Mouse (Mus musculus) liver, embryonic 16.5 days (tissue): ENCODE measurements around the gene Gtf2ird2. TPM values are rescaled to one million over a fixed set of nuclear protein-coding genes. Genes with fewer than 3 reads are reported as not detected.

ENCODE experiments used
- ATAC-seq: fragments of 200-750 bp; cut with Nextera tagmentation; 2 replicates; pipeline ENCODE4 v1.8.0; 2017; ENCODE audit warnings: low read depth, mild to moderate bottlenecking, moderate number of reproducible peaks, moderate library complexity
- H3K27ac ChIP-seq: fragments of 300-500 bp; sonication (generic); 2 replicates; pipeline ENCODE4 v1.5.1; 2014; ENCODE audit warnings: mild to moderate bottlenecking, low read length
- H3K27me3 ChIP-seq: fragments of 300-500 bp; sonication (generic); 2 replicates; pipeline ENCODE4 v1.6.1; 2014; ENCODE audit warnings: low read depth, low read length, mixed read lengths; ENCODE audit not compliant: control insufficient read depth, insufficient read depth
- H3K36me3 ChIP-seq: fragments of 300-500 bp; sonication (generic); 2 replicates; pipeline ENCODE4 v1.6.1; 2014; ENCODE audit warnings: mild to moderate bottlenecking; ENCODE audit not compliant: control insufficient read depth, insufficient read depth
- H3K4me1 ChIP-seq: fragments of 300-500 bp; sonication (generic); 2 replicates; pipeline ENCODE4 v1.6.1; 2014; ENCODE audit warnings: low read depth, low read length, mixed read lengths; ENCODE audit not compliant: control insufficient read depth
- H3K4me2 ChIP-seq: fragments of 300-500 bp; sonication (generic); 2 replicates; pipeline ENCODE4 v1.6.1; 2014; ENCODE audit warnings: low read depth, low read length, mixed read lengths
- H3K4me3 ChIP-seq: fragments of 300-500 bp; sonication (generic); 2 replicates; pipeline ENCODE4 v1.5.1; 2014; ENCODE audit warnings: low read depth, mild to moderate bottlenecking, low read length
- H3K9ac ChIP-seq: fragments of 300-500 bp; sonication (generic); 2 replicates; pipeline ENCODE4 v1.6.1; 2014; ENCODE audit warnings: low read depth, low read length
- H3K9me3 ChIP-seq: fragments of 300-500 bp; sonication (generic); replicated peaks from 2 replicates; pipeline ENCODE4 v1.6.1; 2016; ENCODE audit warnings: low read length; ENCODE audit not compliant: control insufficient read depth
- WGBS: fragments of 180-500 bp; shearing (Covaris S2); extraction: QIAGEN DNeasy Blood & Tissue Kit; methylation state at CpG from one replicate; pipeline ENCODE4 v1.1.7; 2014; ENCODE audit not compliant: insufficient replicate concordance; 5-methylcytosine and 5-hydroxymethylcytosine counted together
- polyA plus RNA-seq: library from polyadenylated mRNA; unstranded; fragments of >200 nt; fragmentation: Nextera tagmentation; extraction: Ambion mirVana; gene quantifications from 2 replicates; pipeline ENCODE4 v1.2.1, GENCODE M21; 2015

Gene Gtf2ird2
- polyA plus RNA-seq, 1 experiment from 2014 or later, result 1.8 TPM

- ATAC-seq, result no peak
- Histone ChIP-seq H3K9ac (no peak overlapping the region), H3K27ac (no peak overlapping the region), H3K27me3 (no peaks in the 10 kb centered on the region), H3K4me3 (no peak overlapping the region), H3K4me1 (no peaks in the 10 kb centered on the region), H3K4me2 (no peak overlapping the region), H3K36me3 (peaks cover 47% of the 10 kb centered on the region), H3K9me3 (no peaks in the 10 kb centered on the region)
- WGBS, result 81% methylated on average over 9 of the region's 9 CpGs
Measured at GRCm38 (mm10) chr5:134260001-134260636, 76.3 kb downstream of the Gtf2ird2 start.

DNA sequence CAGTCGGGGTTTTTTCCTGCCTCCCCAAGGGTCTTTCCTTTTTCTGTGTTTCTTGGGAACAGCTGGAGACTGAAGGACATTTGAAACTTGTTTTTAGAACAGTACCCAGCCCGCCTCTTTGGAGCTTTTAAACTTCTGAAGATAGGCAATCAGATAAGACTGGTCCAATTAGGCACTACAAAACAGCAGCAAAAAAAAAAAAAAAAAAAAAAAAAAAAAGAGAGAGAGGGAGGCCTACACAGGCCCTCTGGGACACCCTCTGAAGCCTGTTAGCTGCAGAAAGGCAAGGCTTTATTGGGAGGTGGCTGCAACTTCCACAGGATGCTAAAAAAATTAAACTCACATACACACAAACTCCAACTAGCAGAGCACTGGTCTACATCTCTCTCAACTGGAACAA, 82.1 kb downstream of the Gtf2ird2 start:
- Histone ChIP-seq H3K27me3 (no peaks in the 10 kb centered on the region), H3K4me3 (no peak overlapping the region), H3K4me2 (no peak overlapping the region), H3K27ac (no peak overlapping the region), H3K4me1 (no peaks in the 10 kb centered on the region), H3K9ac (no peak overlapping the region), H3K36me3 (peaks cover 39% of the 10 kb centered on the region), H3K9me3 (no peaks in the 10 kb centered on the region)
- 59% methylated on average over 2 of the region's 2 CpGs for WGBS
- ATAC-seq, result no peak

- Histone ChIP-seq H3K27me3 (no peaks in the 10 kb centered on the region), H3K4me3 (no peak overlapping the region), H3K4me1 (no peaks in the 10 kb centered on the region), H3K4me2 (no peak overlapping the region), H3K9ac (no peak overlapping the region), H3K36me3 (peaks cover 34% of the 10 kb centered on the region), H3K9me3 (no peaks in the 10 kb centered on the region), H3K27ac (no peak overlapping the region)
- no peak; the same call in 1 of the 2 replicates for ATAC-seq
- WGBS, result 85% methylated on average over 18 of the region's 18 CpGs
Measured at GRCm38 (mm10) chr5:134266404-134266803, 82.6 kb downstream of the Gtf2ird2 start.

GRCm38 (mm10) chr5:134268751-134269150, 84.9 kb downstream of the Gtf2ird2 start:
- Histone ChIP-seq H3K4me3 (no peak overlapping the region), H3K9me3 (no peaks in the 10 kb centered on the region), H3K27ac (no peak overlapping the region), H3K27me3 (no peaks in the 10 kb centered on the region), H3K4me2 (no peak overlapping the region), H3K4me1 (no peaks in the 10 kb centered on the region), H3K36me3 (peaks cover 28% of the 10 kb centered on the region), H3K9ac (no peak overlapping the region)
- no peak for ATAC-seq
- 81% methylated on average over 8 of the region's 8 CpGs for WGBS

DNA sequence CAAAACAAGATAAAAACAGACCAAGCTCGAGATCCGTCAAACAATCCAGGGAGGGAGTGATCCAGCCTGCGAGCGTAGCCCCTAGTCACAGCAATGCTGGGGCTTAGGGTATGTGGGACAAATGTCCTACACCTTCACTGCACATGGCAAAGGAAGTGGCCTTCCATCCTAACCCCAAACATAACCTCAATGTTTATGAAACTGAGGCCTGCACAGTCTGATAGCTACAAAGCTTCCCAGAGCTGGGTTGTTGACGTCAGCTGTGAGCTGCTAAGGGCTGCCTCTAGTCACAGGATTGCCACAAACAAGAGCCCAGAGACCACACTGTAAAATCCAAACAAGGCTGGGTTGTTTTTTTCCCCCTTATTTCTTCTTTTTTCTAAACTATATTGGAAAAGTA, 85.9 kb downstream of the Gtf2ird2 start:
- Histone ChIP-seq H3K9ac (no peak overlapping the region), H3K36me3 (peaks cover 28% of the 10 kb centered on the region), H3K4me3 (no peak overlapping the region), H3K27ac (no peak overlapping the region), H3K4me2 (no peak overlapping the region), H3K27me3 (no peaks in the 10 kb centered on the region), H3K9me3 (no peaks in the 10 kb centered on the region), H3K4me1 (no peaks in the 10 kb centered on the region)
- 0 out of 2 replicates have a peak, but pooled peaks have one; percentile 13 for ATAC-seq
- WGBS, result 75% methylated on average over 5 of the region's 5 CpGs

GRCm38 (mm10) chr5:134270566-134270965, 86.7 kb downstream of the Gtf2ird2 start:
- no peak for ATAC-seq
- Histone ChIP-seq H3K4me2 (no peak overlapping the region), H3K4me1 (no peaks in the 10 kb centered on the region), H3K9me3 (no peaks in the 10 kb centered on the region), H3K9ac (no peak overlapping the region), H3K27ac (no peak overlapping the region), H3K4me3 (no peak overlapping the region), H3K27me3 (no peaks in the 10 kb centered on the region), H3K36me3 (peaks cover 26% of the 10 kb centered on the region)
- 56% methylated on average over 3 of the region's 4 CpGs for WGBS

DNA sequence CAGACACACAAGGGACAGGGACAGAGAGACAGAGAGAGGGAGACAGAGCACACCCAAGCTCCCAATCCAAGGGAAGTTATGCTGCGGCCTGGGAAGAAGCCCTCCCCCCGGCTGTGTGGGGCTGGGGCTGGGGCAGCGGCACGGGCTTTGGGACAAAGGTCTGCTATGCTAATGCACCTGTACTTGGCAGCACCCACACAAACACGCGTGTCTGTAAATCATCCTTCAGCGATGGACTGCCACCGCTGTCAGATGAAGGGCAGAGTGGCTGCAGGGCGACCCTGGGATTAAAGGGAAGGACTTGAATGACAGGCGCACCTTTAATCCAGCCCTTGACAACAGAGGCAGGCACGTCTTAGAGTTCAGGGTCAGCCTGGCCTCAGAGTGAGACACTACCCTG, 87.6 kb downstream of the Gtf2ird2 start:
- no peak for ATAC-seq
- H3K4me1 ChIP-seq, result no peaks in the 10 kb centered on the region
- H3K9ac ChIP-seq, result no peak overlapping the region
- 85% methylated on average over 11 of the region's 11 CpGs for WGBS
- H3K4me3 ChIP-seq, result no peak overlapping the region
- no peak overlapping the region for H3K27ac ChIP-seq
- H3K27me3 ChIP-seq, result no peaks in the 10 kb centered on the region
- H3K9me3 ChIP-seq, result no peaks in the 10 kb centered on the region
- peaks cover 19% of the 10 kb centered on the region for H3K36me3 ChIP-seq
- H3K4me2 ChIP-seq, result no peak overlapping the region

DNA sequence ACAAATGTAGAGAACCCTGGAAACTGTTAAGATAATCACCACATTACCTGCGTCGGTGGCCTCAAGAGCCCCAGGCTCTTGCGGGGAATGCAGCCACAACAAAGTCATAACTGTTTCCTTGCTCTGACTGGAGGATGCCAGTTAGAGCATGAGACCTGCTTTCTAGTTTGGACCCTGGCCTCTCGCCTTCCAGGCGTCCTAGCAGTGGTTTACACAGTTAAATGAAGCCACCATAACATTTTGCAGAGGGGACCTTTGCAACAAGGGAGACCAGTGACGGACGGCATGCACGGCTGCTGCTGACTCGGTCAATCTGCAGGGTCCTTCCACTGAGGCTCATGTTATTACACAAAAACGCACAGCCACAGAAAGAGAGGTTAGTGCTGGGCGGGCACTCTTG, 88.9 kb downstream of the Gtf2ird2 start:
- no peaks in the 10 kb centered on the region for H3K9me3 ChIP-seq
- no peak overlapping the region for H3K4me3 ChIP-seq
- H3K27me3 ChIP-seq, result no peaks in the 10 kb centered on the region
- no peaks in the 10 kb centered on the region for H3K4me1 ChIP-seq
- no peak for ATAC-seq
- H3K9ac ChIP-seq, result no peak overlapping the region
- H3K4me2 ChIP-seq, result no peak overlapping the region
- peaks cover 23% of the 10 kb centered on the region for H3K36me3 ChIP-seq
- no peak overlapping the region for H3K27ac ChIP-seq
- 83% methylated on average over 11 of the region's 11 CpGs for WGBS

- no peak overlapping the region for H3K4me2 ChIP-seq
- no peaks in the 10 kb centered on the region for H3K27me3 ChIP-seq
- peaks cover 20% of the 10 kb centered on the region for H3K36me3 ChIP-seq
- no peaks in the 10 kb centered on the region for H3K9me3 ChIP-seq
- no peaks in the 10 kb centered on the region for H3K4me1 ChIP-seq
- no peak overlapping the region for H3K9ac ChIP-seq
- no peak overlapping the region for H3K27ac ChIP-seq
- WGBS, result 76% methylated on average over 8 of the region's 8 CpGs
- H3K4me3 ChIP-seq, result no peak overlapping the region
- ATAC-seq, result no peak
Measured at GRCm38 (mm10) chr5:134273761-134274160, 89.9 kb downstream of the Gtf2ird2 start.
